Mouse (Mus musculus) left cerebral cortex, postnatal 36 days (tissue): ENCODE results near the gene Slc10a4. TPM values are rescaled to one million over a fixed set of nuclear protein-coding genes. Genes with fewer than 3 reads are reported as not detected.
"Not testable (repeated sequence)": the region's sequence is repeated elsewhere in the genome, so short reads cannot be mapped to it uniquely, and the experiment has no call there.

Experiments
- DNase-seq, 2 experiments: peaks; one replicate each; pipeline ENCODE4 v3.0.0; 2021 to 2022; ENCODE audit warnings: low spot score in 2 of 2, mixed read lengths in 1 of 2
- intact Hi-C: fragments of 180-260 bp; cut with DNase I; formaldehyde crosslinking; loops from one replicate; pipeline ENCODE4 v1.15.1; 2025
- total RNA-seq, 2 experiments: library from RNA; stranded (reverse); gene quantifications; 2 replicates each; pipeline ENCODE4 v1.2.3; 2021

Gene Slc10a4
- total RNA-seq, 2 experiments from 2014 or later: 1.1 to 1.6 TPM

DNA sequence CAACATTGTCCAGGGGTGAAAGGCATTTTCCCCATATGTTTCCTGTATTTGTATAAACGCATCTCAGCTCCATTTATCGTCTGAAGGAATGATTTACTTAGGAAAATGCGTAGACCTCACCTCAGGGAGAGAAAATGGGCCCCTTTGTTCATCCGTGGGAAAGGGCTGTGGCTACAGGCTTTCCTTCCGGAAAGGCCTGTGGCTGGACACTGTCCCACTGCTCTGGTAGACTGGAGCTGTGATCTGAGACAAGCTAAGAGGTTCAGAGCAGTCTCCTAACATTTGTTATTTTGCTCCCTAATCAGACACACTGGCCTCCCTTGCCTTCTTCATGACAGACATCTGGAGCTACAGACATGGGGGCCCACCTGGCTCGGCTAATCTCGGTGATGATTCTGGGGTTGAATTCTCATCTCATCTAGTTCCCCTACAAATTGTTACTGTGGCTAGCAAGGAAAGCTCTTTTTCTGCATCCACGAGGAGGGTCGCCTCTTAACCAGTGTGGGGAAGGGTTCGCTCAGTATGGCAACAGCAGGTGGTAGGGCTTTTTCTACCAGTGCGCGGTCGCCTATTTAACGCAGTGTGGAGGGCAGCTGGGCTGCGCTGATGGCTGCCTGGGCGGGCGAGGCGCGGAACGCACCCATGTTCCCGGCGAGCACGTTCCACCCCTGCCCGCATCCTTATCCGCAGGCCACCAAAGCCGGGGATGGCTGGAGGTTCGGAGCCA, 6.4 kb downstream of the Slc10a4 start:
- DNase-seq, intact Hi-C loops: not testable (repeated sequence)

- DNase-seq, intact Hi-C loops: not testable (repeated sequence)
Measured at GRCm38 (mm10) chr5:73013611-73014287, 7.1 kb downstream of the Slc10a4 start.

- intact Hi-C loops: loop anchor here (5.0 kb wide), 1 partner anchor 437 kb away; no protein-coding TSS in a partner anchor
Measured at GRCm38 (mm10) chr5:73014745-73015144, 8.1 kb downstream of the Slc10a4 start.

DNA sequence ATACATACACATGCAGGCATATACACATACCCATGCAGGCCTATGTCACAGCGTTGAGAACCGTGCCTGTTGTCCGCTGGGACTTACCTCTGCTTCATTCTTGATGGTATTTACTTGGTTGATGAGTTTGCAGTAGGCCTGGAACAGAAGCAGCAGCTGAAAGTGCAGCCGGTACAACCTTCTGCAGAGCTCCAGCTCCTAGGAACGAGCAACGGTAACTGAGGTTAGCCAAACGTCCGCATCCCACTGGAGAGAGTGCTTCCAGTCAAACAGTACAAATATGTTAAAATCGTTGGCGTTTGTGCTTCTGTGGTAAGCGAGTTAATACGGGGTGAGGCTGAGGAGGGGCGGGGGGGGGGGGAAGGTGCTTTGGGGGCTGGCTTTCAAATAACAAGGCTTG, 17.1 kb downstream of the Slc10a4 start:
- no peak for DNase-seq
- intact Hi-C loops: no loop called here

More at GRCm38 (mm10) chr5:73014745-73015144, 8.1 kb downstream of the Slc10a4 start:
- no peak for DNase-seq

DNA sequence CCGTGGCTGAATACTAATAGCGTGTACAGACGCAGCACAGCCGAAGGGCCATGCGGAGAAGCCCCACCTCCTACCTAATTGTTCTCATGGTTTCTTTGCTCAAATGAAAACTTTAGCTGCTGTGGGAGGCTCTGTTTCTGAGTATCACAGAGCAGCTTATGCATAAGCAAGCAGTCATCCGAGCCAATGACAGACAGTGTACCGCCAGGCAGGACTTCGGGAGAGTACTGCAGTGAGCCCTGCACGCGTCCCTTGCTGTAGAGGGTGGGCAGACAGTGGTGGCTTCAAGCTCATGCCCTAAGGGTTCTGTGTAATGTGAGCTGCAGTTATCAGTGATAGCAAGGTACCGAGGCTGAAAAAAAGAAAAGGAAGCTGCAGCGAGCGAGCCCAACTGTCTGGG, 22.0 kb downstream of the Slc10a4 start:
- intact Hi-C loops: no loop called here
- DNase-seq: no peak

DNA sequence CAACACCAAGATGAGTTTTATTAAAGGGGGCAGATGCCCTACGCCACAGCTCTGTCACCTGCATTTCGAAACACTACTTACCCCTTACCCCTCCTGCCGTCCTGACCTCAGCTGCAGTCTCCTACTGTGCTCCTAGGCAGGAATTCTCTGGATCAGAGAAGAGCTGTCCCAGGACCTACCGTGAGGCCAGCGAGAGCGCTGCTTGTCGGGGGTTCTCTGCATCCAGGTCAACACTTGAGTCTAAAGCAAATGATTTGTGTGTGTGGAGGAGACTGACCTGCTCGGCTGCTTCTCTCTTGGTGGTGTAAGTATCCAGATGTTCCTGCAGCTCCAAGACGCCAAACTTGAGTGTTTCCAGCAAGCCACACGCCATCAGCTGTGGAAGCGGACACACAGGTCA, 25.8 kb downstream of the Slc10a4 start:
- intact Hi-C loops: no loop called here
- DNase-seq: no peak

DNA sequence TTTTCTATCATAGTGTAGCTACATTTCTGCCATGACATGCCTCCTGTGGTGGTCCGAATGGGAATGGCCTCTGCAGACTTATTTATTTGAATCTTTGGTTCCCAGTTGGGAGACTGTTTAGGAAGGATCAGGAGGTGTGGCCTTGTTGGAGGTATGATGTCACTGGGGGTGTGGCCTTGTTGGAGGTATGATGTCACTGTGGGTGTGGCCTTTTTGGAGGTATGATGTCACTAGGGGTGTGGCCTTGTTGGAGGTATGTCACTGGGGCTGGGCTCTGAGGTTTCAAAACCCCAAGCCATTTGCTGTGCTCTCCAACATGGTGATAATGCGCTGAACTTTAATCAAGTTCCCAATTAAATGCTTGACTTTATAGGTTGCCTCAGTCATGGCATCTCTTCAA, 37.4 kb downstream of the Slc10a4 start:
- intact Hi-C loops: no loop called here
- no peak for DNase-seq

- intact Hi-C loops: no loop called here
- DNase-seq: no peak
Measured at GRCm38 (mm10) chr5:73047651-73048245, 41.1 kb downstream of the Slc10a4 start.

DNA sequence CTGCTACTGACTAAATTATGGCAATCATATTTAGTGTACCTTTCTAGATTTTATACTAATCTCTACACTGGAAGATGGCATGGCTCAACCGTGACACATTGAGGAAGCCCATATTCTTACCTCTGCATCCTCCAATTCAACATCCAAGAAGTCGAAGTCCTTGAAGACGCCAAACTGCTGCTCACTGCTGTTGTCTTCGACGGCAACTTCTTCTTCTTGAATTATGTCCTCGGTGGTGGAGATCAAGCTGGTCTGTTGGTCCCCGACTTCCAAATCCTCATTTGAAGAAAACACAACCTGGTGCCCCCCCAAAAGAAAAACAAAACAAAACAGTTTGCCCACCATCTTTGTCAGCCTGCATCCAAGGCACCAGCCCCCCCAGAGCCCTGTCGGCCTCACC, 47.2 kb downstream of the Slc10a4 start:
- intact Hi-C loops: no loop called here
- no peak for DNase-seq

DNA sequence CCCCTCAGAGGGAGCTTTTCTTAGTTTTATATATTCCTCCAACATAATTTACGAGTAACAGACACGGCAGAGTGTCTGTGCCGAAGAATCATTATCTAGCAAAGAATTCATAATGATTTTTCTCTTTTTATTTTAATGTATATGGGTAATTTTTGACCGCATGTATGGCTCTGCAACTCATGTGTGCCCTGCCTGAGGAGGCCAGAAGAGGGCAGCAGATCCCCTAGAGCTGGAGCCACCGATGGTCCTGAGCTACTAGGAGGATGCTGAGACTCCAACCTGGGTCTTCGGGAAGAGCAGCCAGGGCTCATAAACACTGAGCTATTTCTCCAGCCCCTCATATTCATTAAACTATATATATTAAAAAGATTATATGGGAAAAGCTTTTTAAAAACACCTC, 49.8 kb downstream of the Slc10a4 start:
- intact Hi-C loops: no loop called here
- no peak for DNase-seq

GRCm38 (mm10) chr5:73056937-73057336, 50.3 kb downstream of the Slc10a4 start:
- intact Hi-C loops: no loop called here

DNA sequence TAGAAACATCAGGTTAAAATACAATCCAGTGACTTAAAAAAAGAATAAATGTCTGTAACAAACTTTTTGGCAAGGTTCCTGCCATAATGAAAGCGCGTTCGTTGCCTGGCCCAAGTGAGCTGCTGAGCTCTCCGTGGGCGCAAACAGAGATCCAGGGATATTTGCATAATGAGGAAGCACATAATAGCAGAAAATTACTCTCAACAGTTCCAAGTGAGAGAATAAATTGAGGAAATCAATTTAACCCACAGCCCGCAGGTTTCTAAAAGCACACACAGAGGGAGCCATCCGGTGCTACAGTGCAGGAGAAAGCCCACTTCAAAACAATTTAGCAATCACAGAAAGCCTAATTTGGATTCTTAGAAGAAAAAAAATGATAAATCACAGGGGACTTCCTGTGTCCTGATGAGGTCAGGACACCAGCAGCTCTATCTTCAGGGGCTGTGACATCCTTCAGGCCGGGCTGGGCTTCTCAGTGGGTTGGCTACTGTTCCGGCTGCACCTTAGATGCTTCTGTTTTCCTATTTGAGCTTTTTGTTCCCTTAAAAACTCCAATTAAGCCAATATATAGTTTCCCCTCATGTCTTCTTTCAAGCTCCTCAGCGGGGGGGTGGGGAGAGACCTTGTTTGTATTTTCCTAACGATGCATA, 54.9 kb downstream of the Slc10a4 start:
- no peak for DNase-seq
- intact Hi-C loops: no loop called here

More at GRCm38 (mm10) chr5:73056937-73057336, 50.3 kb downstream of the Slc10a4 start:
- no peak for DNase-seq

Other genes starting within 250 kb of the Slc10a4 start
- gene Tec, start 138.4 kb upstream of the Slc10a4 start, total RNA-seq: 1 to 10 TPM; 4.2 to 4.8 TPM
- 10 to 100 TPM; 22.6 to 26.0 TPM for gene Slain2, start 92.6 kb upstream of the Slc10a4 start, total RNA-seq
- not detected for gene Gm10135, start 32.2 kb upstream of the Slc10a4 start, total RNA-seq
- 10 to 100 TPM; 48.6 to 80.3 TPM for gene Fryl, start 249.7 kb downstream of the Slc10a4 start, total RNA-seq